Comparison of ENCODE assay signal across 8 mouse cellular contexts in the genomic region with DNA sequence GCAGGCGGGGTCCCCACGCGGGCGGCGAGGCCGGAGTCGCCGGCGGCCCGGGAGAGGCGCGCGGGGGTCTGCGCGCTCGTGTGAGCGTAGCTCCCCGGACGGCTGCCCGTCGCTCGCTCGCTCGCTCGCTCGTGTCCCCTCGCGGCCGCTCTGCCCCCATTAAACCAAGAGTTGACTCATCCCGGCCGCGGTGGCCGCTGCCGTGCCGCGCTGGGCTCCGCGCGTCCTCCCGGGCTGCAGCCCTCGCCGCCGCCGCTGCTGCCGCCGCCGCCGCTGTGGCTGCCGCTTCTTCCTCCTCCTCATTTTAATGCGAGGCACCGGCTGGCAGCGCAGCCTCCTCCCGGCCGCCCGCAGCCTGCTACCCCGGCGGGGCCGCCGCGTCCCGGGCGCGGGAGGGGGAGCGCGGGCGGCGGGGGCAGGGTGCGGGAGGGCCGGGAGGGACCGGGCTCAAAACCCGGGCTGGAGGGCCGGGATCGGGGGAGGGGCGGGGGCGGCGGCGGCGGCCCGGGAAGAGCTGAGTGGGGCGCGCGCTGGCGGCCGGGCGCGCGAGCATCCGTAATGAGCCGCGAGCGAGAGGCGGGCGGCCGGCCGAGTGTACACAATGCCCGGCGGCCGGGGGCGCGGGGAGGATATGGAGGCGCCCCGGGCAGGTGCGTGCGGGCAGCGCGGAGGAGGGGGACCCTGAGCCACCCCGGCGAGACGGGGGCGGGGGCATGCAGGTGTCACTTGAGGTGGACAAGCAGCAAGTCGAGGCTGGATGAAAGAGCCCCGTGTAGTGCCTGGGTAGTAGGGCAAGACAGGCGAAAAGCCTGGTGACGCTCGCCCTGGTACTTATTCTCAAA. TPM values are rescaled to one million over a fixed set of nuclear protein-coding genes. Genes with fewer than 3 reads are reported as not detected.
DNase-seq lines count a peak whose midpoint lies in the region; ATAC-seq lines count a peak whose summit lies in the region.

No protein-coding gene starts in this region.

- DNase-seq in CD4-positive helper T cell, adult 2 months (ENCODE audit: low read depth, low spot score) = peak; percentile 60
- peak; percentile 75 for DNase-seq in embryo, embryonic 10.5 days (ENCODE audit: low spot score)
- peak; percentile 84 for DNase-seq in heart, embryonic 10.5 days (ENCODE audit: low spot score)
- DNase-seq in lung, postnatal 10 days = peak; percentile 64
- DNase-seq in ovary, postnatal 10 days (ENCODE audit: low spot score) = peak; percentile 24
- DNase-seq in thymus, postnatal 25 days = peak; percentile 80

- H3K4me2 ChIP-seq in kidney, embryonic 14.5 days (replicated peaks; ENCODE audit: low read depth, low read length) = peak overlapping the region; percentile 87

- no peaks in the 10 kb centered on the region for H3K36me3 ChIP-seq in heart, embryonic 10.5 days
- H3K36me3 ChIP-seq in kidney, embryonic 14.5 days (ENCODE audit: control insufficient read depth, insufficient read depth, low read length) = no peaks in the 10 kb centered on the region

- no peaks in the 10 kb centered on the region for H3K9me3 ChIP-seq in heart, embryonic 10.5 days
- H3K9me3 ChIP-seq in kidney, embryonic 14.5 days (ENCODE audit: control insufficient read depth, low read length) = no peaks in the 10 kb centered on the region

- under 1% methylated on average over 107 of the region's 115 CpGs for WGBS in heart, embryonic 10.5 days
- under 1% methylated on average over 63 of the region's 115 CpGs for whole genome bisulfite sequencing in kidney, embryonic 14.5 days

- peak overlapping the region; percentile 95 for H3K27ac ChIP-seq in heart, embryonic 10.5 days
- H3K27ac ChIP-seq in kidney, embryonic 14.5 days (ENCODE audit: low read depth, low read length) = peak overlapping the region; percentile 39; the same call in 1 of the 2 replicates

- ATAC-seq in activated CD4-positive, CD25-positive, alpha-beta regulatory T cell, adult 4 months = peak; percentile 16
- ATAC-seq in kidney, embryonic 14.5 days (ENCODE audit: low FRiP score, low TSS enrichment) = peak; percentile 76

- no peaks in the 10 kb centered on the region for H3K4me1 ChIP-seq in heart, embryonic 10.5 days
- H3K4me1 ChIP-seq in kidney, embryonic 14.5 days (ENCODE audit: control insufficient read depth, insufficient read depth, low read length) = no peaks in the 10 kb centered on the region

- H3K4me3 ChIP-seq in heart, embryonic 10.5 days = peak overlapping the region; percentile 89
- peak overlapping the region; percentile 75 for H3K4me3 ChIP-seq in kidney, embryonic 14.5 days (ENCODE audit: low read length)

- H3K9ac ChIP-seq in kidney, embryonic 14.5 days (ENCODE audit: low read depth, low read length) = peak overlapping the region; percentile 72

- no peaks in the 10 kb centered on the region for H3K27me3 ChIP-seq in heart, embryonic 10.5 days (ENCODE audit: insufficient read depth, poor library complexity, severe bottlenecking)
- H3K27me3 ChIP-seq in kidney, embryonic 14.5 days (ENCODE audit: control insufficient read depth, insufficient read depth, low read length) = 0 out of 2 replicates have a peak, but pooled peaks cover 3% of the 10 kb centered on the region

RNA-seq across cellular contexts. Expression of a gene that starts 19.9 kb away (rescaled TPM):
- polyA plus RNA-seq in activated CD4-positive, CD25-positive, alpha-beta regulatory T cell, adult 4 months (2017; shearing (Covaris generic)) = 10 to 100 TPM; 41.0 to 63.4 TPM
- 7.2 and 9.0 TPM in 2 replicates for polyA plus RNA-seq in heart, embryonic 10.5 days (2016; fragmentation: Nextera tagmentation; extraction: Ambion mirVana)
- 9.0 and 12.7 TPM in 2 replicates for polyA plus RNA-seq in kidney, embryonic 14.5 days (2014; fragmentation: Nextera tagmentation; extraction: Ambion mirVana)

Comparison
In these comparisons a context has a peak if more than half of its experiments do, and no peak if none do; other contexts are left out.
1. Peak in every context shown above with its lines: DNase-seq, ATAC-seq, H3K4me3 ChIP-seq and H3K27ac ChIP-seq.
2. DNase-seq: peak in every context shown above with its lines; median percentile 84 in heart, embryonic 10.5 days; 80 in thymus, postnatal 25 days; 75 in embryo, embryonic 10.5 days; 64 in lung, postnatal 10 days; 60 in CD4-positive helper T cell, adult 2 months; 24 in ovary, postnatal 10 days.